Mouse (Mus musculus): ENCODE measurements at regions not wholly inside any gene's neighbourhood (a gene's known extent, or its start where the extent isn't known, plus 50 kb on each side); places are given as distances from the start of the nearest gene placed in this dataset.

- Histone ChIP-seq H3K27me3 (ENCODE audit: control insufficient read depth, insufficient read depth, low read length) (no peaks in the 10 kb centered on the region), H3K36me3 (replicated peaks; ENCODE audit: control insufficient read depth, insufficient read depth, low read depth) (no peaks in the 10 kb centered on the region), H3K4me1 (replicated peaks; ENCODE audit: control insufficient read depth in 2 of 2, insufficient read depth in 2 of 2, low read length in 1 of 2) (no peaks in the 10 kb centered on the region; a peak in 1 of 4 replicates), H3K9ac (replicated peaks) (no peak overlapping the region), H3K4me2 (ENCODE audit: low read depth) (no peak overlapping the region), H3K27ac (no peak overlapping the region), H3K4me3 (ENCODE audit: insufficient read depth in 1 of 2, low read depth in 2 of 2, low read length in 2 of 2) (no peak overlapping the region), H3K9me3 (ENCODE audit: control insufficient read depth, low read length) (no peaks in the 10 kb centered on the region)
- no peak for ATAC-seq (ENCODE audit: insufficient read depth)
- no peak for DNase-seq (ENCODE audit: low read depth in 3 of 3, low spot score in 3 of 3)
- no peak for TF ChIP-seq CTCF (IDR thresholded peaks at IDR 0.05; ENCODE audit: low read depth)
- TF ChIP-seq EP300 (IDR thresholded peaks at IDR 0.05; ENCODE audit: low read depth) = no peak
These were observed 86.7 kb downstream of the Zfp706 start for GRCm38 (mm10) chr15:36920886-36921285.

- Histone ChIP-seq H3K4me2 (ENCODE audit: low read depth) (no peak overlapping the region), H3K9ac (replicated peaks) (no peak overlapping the region), H3K27me3 (ENCODE audit: control insufficient read depth, insufficient read depth, low read length) (no peaks in the 10 kb centered on the region), H3K4me3 (ENCODE audit: insufficient read depth in 1 of 2, low read depth in 2 of 2, low read length in 2 of 2) (no peak overlapping the region), H3K36me3 (replicated peaks; ENCODE audit: control insufficient read depth, insufficient read depth, low read depth) (no peaks in the 10 kb centered on the region), H3K4me1 (replicated peaks; ENCODE audit: control insufficient read depth in 2 of 2, insufficient read depth in 2 of 2, low read length in 1 of 2) (peaks cover 0 to 3% of the 10 kb centered on the region in 2 experiments; a peak in 2 of 4 replicates), H3K27ac (no peak overlapping the region), H3K9me3 (ENCODE audit: control insufficient read depth, low read length) (no peaks in the 10 kb centered on the region)
- TF ChIP-seq CTCF (IDR thresholded peaks at IDR 0.05; ENCODE audit: low read depth) (no peak), EP300 (IDR thresholded peaks at IDR 0.05; ENCODE audit: low read depth) (no peak)
- 63% methylated on average over 5 of the region's 5 CpGs for WGBS (ENCODE audit: insufficient replicate concordance)
- DNase-seq (ENCODE audit: low read depth in 3 of 3, low spot score in 3 of 3) (no peak), ATAC-seq (ENCODE audit: insufficient read depth) (no peak)
These were observed 87.9 kb downstream of the Zfp706 start for GRCm38 (mm10) chr15:36919704-36920103.

- H3K9ac ChIP-seq (replicated peaks) = no peak overlapping the region
- no peak overlapping the region for H3K27ac ChIP-seq
- WGBS (ENCODE audit: insufficient replicate concordance) = 74% methylated on average over 4 of the region's 4 CpGs
- DNase-seq (ENCODE audit: low read depth in 3 of 3, low spot score in 3 of 3) (no peak), ATAC-seq (ENCODE audit: insufficient read depth) (no peak)
- no peaks in the 10 kb centered on the region for H3K27me3 ChIP-seq (ENCODE audit: control insufficient read depth, insufficient read depth, low read length)
- no peaks in the 10 kb centered on the region for H3K36me3 ChIP-seq (replicated peaks; ENCODE audit: control insufficient read depth, insufficient read depth, low read depth)
- no peaks in the 10 kb centered on the region for H3K9me3 ChIP-seq (ENCODE audit: control insufficient read depth, low read length)
- no peak overlapping the region for H3K4me2 ChIP-seq (ENCODE audit: low read depth)
- TF ChIP-seq EP300 (IDR thresholded peaks at IDR 0.05; ENCODE audit: low read depth) = no peak
- no peak for TF ChIP-seq CTCF (IDR thresholded peaks at IDR 0.05; ENCODE audit: low read depth)
- H3K4me1 ChIP-seq (replicated peaks; ENCODE audit: control insufficient read depth in 2 of 2, insufficient read depth in 2 of 2, low read length in 1 of 2) = peaks cover 0 to 3% of the 10 kb centered on the region in 2 experiments; a peak in 2 of 4 replicates
- H3K4me3 ChIP-seq (ENCODE audit: insufficient read depth in 1 of 2, low read depth in 2 of 2, low read length in 2 of 2) = no peak overlapping the region
These were observed 88.4 kb downstream of the Zfp706 start for GRCm38 (mm10) chr15:36919209-36919608.

- WGBS (ENCODE audit: insufficient replicate concordance) = 16% methylated on average over 4 of the region's 4 CpGs
- Histone ChIP-seq H3K4me1 (replicated peaks; ENCODE audit: control insufficient read depth in 2 of 2, insufficient read depth in 2 of 2, low read length in 1 of 2) (peaks cover 0 to 3% of the 10 kb centered on the region in 2 experiments; a peak in 2 of 4 replicates), H3K4me2 (ENCODE audit: low read depth) (no peak overlapping the region), H3K4me3 (ENCODE audit: insufficient read depth in 1 of 2, low read depth in 2 of 2, low read length in 2 of 2) (no peak overlapping the region), H3K9me3 (ENCODE audit: control insufficient read depth, low read length) (no peaks in the 10 kb centered on the region), H3K27ac (no peak overlapping the region), H3K9ac (replicated peaks) (no peak overlapping the region), H3K27me3 (ENCODE audit: control insufficient read depth, insufficient read depth, low read length) (no peaks in the 10 kb centered on the region), H3K36me3 (replicated peaks; ENCODE audit: control insufficient read depth, insufficient read depth, low read depth) (no peaks in the 10 kb centered on the region)
- TF ChIP-seq CTCF (IDR thresholded peaks at IDR 0.05; ENCODE audit: low read depth) = no peak
- TF ChIP-seq EP300 (IDR thresholded peaks at IDR 0.05; ENCODE audit: low read depth) = no peak
- no peak for ATAC-seq (ENCODE audit: insufficient read depth)
- no peak for DNase-seq (ENCODE audit: low read depth in 3 of 3, low spot score in 3 of 3)
These were observed 90.6 kb downstream of the Zfp706 start for GRCm38 (mm10) chr15:36916998-36917397.

GRCm38 (mm10) chr15:36914239-36915100, 93.1 kb downstream of the Zfp706 start:
- peak in 2 of 3 experiments; percentile 17 to 27 for DNase-seq (ENCODE audit: low read depth in 3 of 3, low spot score in 3 of 3)
- Histone ChIP-seq H3K4me1 (replicated peaks; ENCODE audit: control insufficient read depth in 2 of 2, insufficient read depth in 2 of 2, low read length in 1 of 2) (peaks cover 0 to 3% of the 10 kb centered on the region in 2 experiments; a peak in 2 of 4 replicates), H3K27me3 (ENCODE audit: control insufficient read depth, insufficient read depth, low read length) (no peaks in the 10 kb centered on the region), H3K9ac (replicated peaks) (no peak overlapping the region), H3K27ac (no peak overlapping the region), H3K4me3 (ENCODE audit: insufficient read depth in 1 of 2, low read depth in 2 of 2, low read length in 2 of 2) (no peak overlapping the region), H3K4me2 (ENCODE audit: low read depth) (no peak overlapping the region), H3K9me3 (ENCODE audit: control insufficient read depth, low read length) (no peaks in the 10 kb centered on the region), H3K36me3 (replicated peaks; ENCODE audit: control insufficient read depth, insufficient read depth, low read depth) (no peaks in the 10 kb centered on the region)
- WGBS (ENCODE audit: insufficient replicate concordance) = 65% methylated on average over 11 of the region's 11 CpGs
- peak; percentile 51; the same call in 1 of the 2 replicates for ATAC-seq (ENCODE audit: insufficient read depth)
- TF ChIP-seq EP300 (IDR thresholded peaks at IDR 0.05; ENCODE audit: low read depth) (no peak), CTCF (IDR thresholded peaks at IDR 0.05; ENCODE audit: low read depth) (no peak)
